Comparison of ENCODE assay signal across 12 mouse cellular contexts in the genomic region with DNA sequence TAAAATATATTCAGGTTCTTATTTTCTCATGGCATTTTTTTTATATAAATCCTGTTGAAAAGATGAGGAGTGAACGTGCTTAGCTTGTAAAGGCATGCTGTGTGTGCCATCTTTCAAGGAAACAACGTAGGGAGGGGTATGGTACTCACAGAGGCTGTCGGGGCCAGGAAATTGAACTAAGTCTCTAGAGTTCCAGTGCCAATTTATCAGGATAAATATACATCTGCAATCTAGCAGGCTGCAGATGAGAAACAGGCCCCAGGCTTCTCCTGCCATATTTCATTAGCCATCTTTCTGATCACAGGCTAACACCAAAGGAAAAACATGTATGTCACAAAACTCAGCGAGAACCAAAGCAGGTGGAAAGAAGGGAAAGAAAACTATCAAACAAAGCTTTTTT.
"Had no signal": no experiment of that assay in that cellular context is flagged by ENCODE, and none has a peak within 500 bp of the region (broad histone marks: within the 10 kb centered on the region; RNA-seq: fewer than 3 reads in every experiment).

No protein-coding gene starts in this region.

- H3K4me2 ChIP-seq: liver, embryonic 11.5 days; lung, embryonic 14.5 days; midbrain, embryonic 12.5 days had no signal

- H3K36me3 ChIP-seq: midbrain, embryonic 12.5 days had no signal

- H3K9ac ChIP-seq: lung, embryonic 14.5 days; midbrain, embryonic 12.5 days had no signal

- H3K9me3 ChIP-seq: midbrain, embryonic 12.5 days had no signal

- H3K27ac ChIP-seq: midbrain, embryonic 12.5 days had no signal

- DNase-seq: kidney, adult 8-10 months; kidney, postnatal 25 days; layer of hippocampus, postnatal 36 days; lung, embryonic 14.5 days; lung, postnatal 10 days; lung, postnatal 4 days; right cerebral cortex, postnatal 4 days; spleen, adult 18-20 months; thymus, adult 18-20 months; thymus, postnatal 14 days had no signal

- H3K4me3 ChIP-seq: midbrain, embryonic 12.5 days had no signal

- H3K27me3 ChIP-seq: midbrain, embryonic 12.5 days had no signal
